8 mouse cellular contexts compared by ENCODE assay signal in the genomic region with DNA sequence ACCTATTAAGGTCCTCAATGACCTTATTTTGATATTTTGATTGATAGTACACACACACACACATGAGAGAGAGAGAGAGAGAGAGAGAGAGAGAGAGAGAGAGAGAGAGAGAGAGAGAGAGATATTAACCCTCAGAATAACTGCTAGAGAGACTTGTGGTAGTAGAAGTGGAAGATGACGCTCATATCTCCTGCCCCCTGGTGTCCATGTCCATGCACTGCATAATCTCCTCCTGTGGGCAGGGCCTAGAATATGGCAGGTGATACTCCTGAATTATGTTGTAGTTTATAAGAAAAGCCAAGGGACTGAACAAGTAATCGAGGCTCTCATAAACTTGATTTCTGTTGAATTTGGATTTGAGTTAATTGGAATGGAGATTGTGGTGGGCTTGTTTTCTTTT.
DNase-seq lines count a peak whose midpoint lies in the region; ATAC-seq and TF ChIP-seq lines count a peak whose summit lies in the region.
"Not testable (repeated sequence)": the region's sequence is repeated elsewhere in the genome, so short reads cannot be mapped to it uniquely, and the experiment has no call there.

No protein-coding gene starts in this region.

- DNase-seq in CD4-positive, CD25-positive, alpha-beta regulatory T cell, adult 2 months (ENCODE audit: low read depth, low spot score), result peak; percentile 79
- peak; percentile 55 for DNase-seq in T-cell, adult 2 months (ENCODE audit: low spot score)
- peak; percentile 15 for DNase-seq in c-Kit-positive CD71-positive TER-119-positive erythroid progenitor cells, embryonic 14.5 days (ENCODE audit: low spot score)
- DNase-seq in kidney, postnatal 36 days, result peak; percentile 0 to 50
- peak; percentile 8 for DNase-seq in lung, postnatal 10 days
- peak; percentile 85 for DNase-seq in thymus, postnatal 4 days

- not testable (repeated sequence) for H3K27ac ChIP-seq in small intestine, adult 2 months (ENCODE audit: insufficient read depth, low read depth, low read length)

- 41% methylated on average over 2 of the region's 2 CpGs for WGBS in small intestine, adult 2 months

- not testable (repeated sequence) for H3K27me3 ChIP-seq in small intestine, adult 2 months (ENCODE audit: control insufficient read depth, insufficient read depth, low read length)

- not testable (repeated sequence) for H3K4me1 ChIP-seq in small intestine, adult 2 months (ENCODE audit: control insufficient read depth, insufficient read depth, insufficient read length, low read length)

- not testable (repeated sequence) for H3K36me3 ChIP-seq in small intestine, adult 2 months (ENCODE audit: control insufficient read depth, insufficient read depth, low read length)

- not testable (repeated sequence) for H3K4me3 ChIP-seq in small intestine, adult 2 months (ENCODE audit: low read depth, low read length)

- not testable (repeated sequence) for TF ChIP-seq POLR2A in small intestine, adult 2 months (IDR thresholded peaks at IDR 0.05; ENCODE audit: low read depth, low read length)

- ATAC-seq in granulocyte monocyte progenitor cell, adult 5-6 weeks (replicated peaks; ENCODE audit: poor library complexity, severe bottlenecking), result peak; percentile 88

- peak; percentile 16; the same call in 1 of the 2 replicates for TF ChIP-seq CTCF in small intestine, adult 2 months (IDR thresholded peaks at IDR 0.05; ENCODE audit: extremely low read depth, insufficient read length, insufficient replicate concordance, low read depth, low read length)

Comparison
In these comparisons a context has a peak if more than half of its experiments do, and no peak if none do; other contexts are left out.
1. DNase-seq: peak in every context shown above with its lines; median percentile 85 in thymus, postnatal 4 days; 79 in CD4-positive, CD25-positive, alpha-beta regulatory T cell, adult 2 months; 55 in T-cell, adult 2 months; 25 in kidney, postnatal 36 days; 15 in c-Kit-positive CD71-positive TER-119-positive erythroid progenitor cells, embryonic 14.5 days; 8 in lung, postnatal 10 days.